8 mouse cellular contexts compared by ENCODE assay signal in genomic region chr13:49188219-49188965, GRCm38 (mm10). TPM values are rescaled to one million over a fixed set of nuclear protein-coding genes. Genes with fewer than 3 reads are reported as not detected.
DNase-seq lines count a peak whose midpoint lies in the region; ATAC-seq and TF ChIP-seq lines count a peak whose summit lies in the region.

No protein-coding gene starts in this region.

- ATAC-seq in limb, embryonic 13.5 days (ENCODE audit: low FRiP score, low read depth) = peak; percentile 18; the same call in 1 of the 2 replicates
- ATAC-seq in stomach, embryonic 15.5 days (ENCODE audit: insufficient read depth, low FRiP score, low read depth) = no peak; the same call in 1 of the 2 replicates

- H3K79me2 ChIP-seq in heart, adult 2 months (replicated peaks; ENCODE audit: control insufficient read depth, insufficient read depth, low read length) = no peaks in the 10 kb centered on the region
- peaks cover 16% of the 10 kb centered on the region for H3K79me2 ChIP-seq in C2C12 (ENCODE audit: control insufficient read depth, insufficient read depth)

- intact Hi-C loops in heart, adult 2 months (cut with DNase I) = no loop called here

- no peak for TF ChIP-seq POLR2A in heart, adult 2 months (IDR thresholded peaks at IDR 0.05; ENCODE audit: insufficient read depth, low read depth, low read length)
- TF ChIP-seq POLR2A in embryonic fibroblast, embryonic 13.5 days (IDR thresholded peaks at IDR 0.05; ENCODE audit: low read depth, low read length) = no peak

- peak overlapping the region; percentile 99 for H3K4me2 ChIP-seq in limb, embryonic 13.5 days (replicated peaks)
- H3K4me2 ChIP-seq in stomach, embryonic 15.5 days = peak overlapping the region; percentile 97

- H3K4me3 ChIP-seq in heart, adult 2 months = peak overlapping the region; percentile 78
- H3K4me3 ChIP-seq in C2C12 (ENCODE audit: insufficient read depth, poor library complexity, severe bottlenecking) = no peak overlapping the region
- H3K4me3 ChIP-seq in embryonic fibroblast, embryonic 13.5 days (ENCODE audit: insufficient read depth, low read length) = peak overlapping the region; percentile 61
- peak overlapping the region; percentile 75 for H3K4me3 ChIP-seq in limb, embryonic 13.5 days
- peak overlapping the region; percentile 84 for H3K4me3 ChIP-seq in stomach, embryonic 15.5 days (replicated peaks)

- peaks cover 1% of the 10 kb centered on the region for H3K79me3 ChIP-seq in C2C12 (ENCODE audit: low read depth)

- no peak for DNase-seq in heart, adult 2 months
- no peak for DNase-seq in heart, adult 9 months (ENCODE audit: low spot score in 2 of 2)
- DNase-seq in thymus, postnatal 4 days = no peak
- no peak for DNase-seq in retina, embryonic 14.5 days (ENCODE audit: low spot score)

- TF ChIP-seq EP300 in heart, adult 2 months (IDR thresholded peaks at IDR 0.05; ENCODE audit: insufficient read depth, low read depth, low read length) = no peak

- no peak for TF ChIP-seq CTCF in heart, adult 2 months (IDR thresholded peaks at IDR 0.05)
- no peak for TF ChIP-seq CTCF in C2C12 (IDR thresholded peaks at IDR 0.05; ENCODE audit: control insufficient read depth, insufficient read depth, insufficient read length)
- TF ChIP-seq CTCF in embryonic fibroblast, embryonic 13.5 days (IDR thresholded peaks at IDR 0.05; ENCODE audit: borderline replicate concordance, insufficient read depth, low read length) = no peak

- H3ac ChIP-seq in C2C12 (ENCODE audit: control insufficient read depth, insufficient read length, low read depth) = peak overlapping the region; percentile 2

- H3K4me1 ChIP-seq in heart, adult 2 months (ENCODE audit: control insufficient read depth, insufficient read depth, low read length) = peaks cover 26% of the 10 kb centered on the region
- peaks cover 15% of the 10 kb centered on the region for H3K4me1 ChIP-seq in embryonic fibroblast, embryonic 13.5 days (ENCODE audit: control insufficient read depth, insufficient read depth, low read length)
- peaks cover 57% of the 10 kb centered on the region for H3K4me1 ChIP-seq in limb, embryonic 13.5 days
- H3K4me1 ChIP-seq in stomach, embryonic 15.5 days = peaks cover 55% of the 10 kb centered on the region

- H3K27ac ChIP-seq in heart, adult 2 months = peak overlapping the region; percentile 99
- H3K27ac ChIP-seq in embryonic fibroblast, embryonic 13.5 days (ENCODE audit: insufficient read depth, low read length) = no peak overlapping the region
- H3K27ac ChIP-seq in limb, embryonic 13.5 days = no peak overlapping the region
- H3K27ac ChIP-seq in stomach, embryonic 15.5 days = 0 out of 2 replicates have a peak overlapping the region, but pooled peaks have one; percentile 62

- no peaks in the 10 kb centered on the region for H3K27me3 ChIP-seq in heart, adult 2 months (ENCODE audit: control insufficient read depth, insufficient read depth, low read length)
- no peaks in the 10 kb centered on the region for H3K27me3 ChIP-seq in C2C12 (ENCODE audit: control insufficient read depth, insufficient read depth, insufficient read length)
- no peaks in the 10 kb centered on the region for H3K27me3 ChIP-seq in limb, embryonic 13.5 days
- H3K27me3 ChIP-seq in stomach, embryonic 15.5 days (replicated peaks) = no peaks in the 10 kb centered on the region

- H3K36me3 ChIP-seq in heart, adult 2 months (ENCODE audit: control insufficient read depth, insufficient read depth, low read length) = no peaks in the 10 kb centered on the region
- no peaks in the 10 kb centered on the region for H3K36me3 ChIP-seq in C2C12 (ENCODE audit: control insufficient read depth, insufficient read depth)
- no peaks in the 10 kb centered on the region for H3K36me3 ChIP-seq in limb, embryonic 13.5 days
- no peaks in the 10 kb centered on the region for H3K36me3 ChIP-seq in stomach, embryonic 15.5 days

- peak overlapping the region; percentile 83 for H3K9ac ChIP-seq in heart, adult 2 months (ENCODE audit: low read depth, low read length)
- H3K9ac ChIP-seq in limb, embryonic 13.5 days = peak overlapping the region; percentile 80
- H3K9ac ChIP-seq in stomach, embryonic 15.5 days = 0 out of 2 replicates have a peak overlapping the region, but pooled peaks have one; percentile 77

- WGBS in heart, adult 2 months = 19% methylated on average over 15 of the region's 15 CpGs
- 16% methylated on average over 15 of the region's 15 CpGs for WGBS in limb, embryonic 13.5 days
- 23% methylated on average over 15 of the region's 15 CpGs for WGBS in stomach, embryonic 15.5 days

- no peaks in the 10 kb centered on the region for H3K9me3 ChIP-seq in limb, embryonic 13.5 days
- no peaks in the 10 kb centered on the region for H3K9me3 ChIP-seq in stomach, embryonic 15.5 days

TF ChIP-seq in C2C12, 6 proteins besides CTCF, POLR2A, EP300 and RAD21:
- TF ChIP-seq MYOD1 (IDR thresholded peaks at IDR 0.05; ENCODE audit: control insufficient read depth, insufficient read length, low read depth) (peak; percentile 55), CEBPB (IDR thresholded peaks at IDR 0.05; ENCODE audit: low read depth) (no peak), FOSL1 (IDR thresholded peaks at IDR 0.05; ENCODE audit: insufficient read depth, low read length, poor library complexity, severe bottlenecking) (no peak), MAX (IDR thresholded peaks at IDR 0.05) (no peak), USF1 (IDR thresholded peaks at IDR 0.05; ENCODE audit: low read depth) (no peak)

RNA-seq across cellular contexts. Expression of gene Ninj1, which starts 1.1 kb away (rescaled TPM):
- 100 to 1,000 TPM; 108 to 152 TPM for total RNA-seq in heart, adult 2 months (2021)
- 157 and 220 TPM in 2 replicates for polyA plus RNA-seq in heart, adult 2 months (2012; rRNA removed)
- polyA plus RNA-seq in C2C12 (2012; fragmentation: generic; extraction: Trizol) = 78.6 TPM
- polyA plus RNA-seq in embryonic fibroblast, embryonic 13.5 days (2011; ENCODE audit: insufficient read length, low read depth, missing spikeins) = 27.6 and 28.6 TPM in 2 replicates
- 47.1 and 50.5 TPM in 2 replicates for polyA plus RNA-seq in limb, embryonic 13.5 days (2015; fragmentation: Nextera tagmentation; extraction: Ambion mirVana)
- 52.5 and 54.3 TPM in 2 replicates for polyA plus RNA-seq in stomach, embryonic 15.5 days (2015; fragmentation: Nextera tagmentation; extraction: Ambion mirVana)

RNA-seq across cellular contexts. Expression of gene Card19, which starts 27.4 kb away (rescaled TPM):
- total RNA-seq in heart, adult 2 months (2021) = 100 to 1,000 TPM; 138 to 184 TPM
- 179 and 234 TPM in 2 replicates for polyA plus RNA-seq in heart, adult 2 months (2012; rRNA removed)
- 159 TPM for polyA plus RNA-seq in C2C12 (2012; fragmentation: generic; extraction: Trizol)
- polyA plus RNA-seq in embryonic fibroblast, embryonic 13.5 days (2011; ENCODE audit: insufficient read length, low read depth, missing spikeins) = 28.1 and 30.4 TPM in 2 replicates
- polyA plus RNA-seq in limb, embryonic 13.5 days (2015; fragmentation: Nextera tagmentation; extraction: Ambion mirVana) = 58.0 and 64.7 TPM in 2 replicates
- polyA plus RNA-seq in stomach, embryonic 15.5 days (2015; fragmentation: Nextera tagmentation; extraction: Ambion mirVana) = 50.5 and 52.4 TPM in 2 replicates

RNA-seq across cellular contexts. Expression of gene Wnk2, which starts 40.6 kb away (rescaled TPM):
- total RNA-seq in heart, adult 2 months (2021) = 10 to 100 TPM; 66.7 to 79.4 TPM
- 28.7 and 30.9 TPM in 2 replicates for polyA plus RNA-seq in heart, adult 2 months (2012; rRNA removed)
- not detected for polyA plus RNA-seq in C2C12 (2012; fragmentation: generic; extraction: Trizol)
- not detected in 2 replicates for polyA plus RNA-seq in embryonic fibroblast, embryonic 13.5 days (2011; ENCODE audit: insufficient read length, low read depth, missing spikeins)
- polyA plus RNA-seq in limb, embryonic 13.5 days (2015; fragmentation: Nextera tagmentation; extraction: Ambion mirVana) = 2.0 and 2.1 TPM in 2 replicates
- 3.3 and 3.8 TPM in 2 replicates for polyA plus RNA-seq in stomach, embryonic 15.5 days (2015; fragmentation: Nextera tagmentation; extraction: Ambion mirVana)

Comparison
In these comparisons a context has a peak if more than half of its experiments do, and no peak if none do; other contexts are left out.
1. H3K27ac ChIP-seq: peak in heart, adult 2 months (single experiment) and stomach, embryonic 15.5 days (single experiment); none in embryonic fibroblast, embryonic 13.5 days (single experiment) and limb, embryonic 13.5 days (single experiment).
2. Peak in every context shown above with its lines, with median percentiles within 50 percentile points of each other: H3K9ac ChIP-seq.